Mouse (Mus musculus) cortical plate, adult 2 months (tissue): Measurements from ENCODE around the gene Zbtb16. TPM values are rescaled to one million over a fixed set of nuclear protein-coding genes. Genes with fewer than 3 reads are reported as not detected.
A peak's percentile ranks its signal among the peaks of the same experiment; 100 is the strongest.

Experiments
- H3K27ac ChIP-seq: fragments of 200-500 bp; 2 replicates; pipeline ENCODE4 v1.5.1; 2012; ENCODE audit warnings: low read length, control low read depth, inconsistent platforms; ENCODE audit not compliant: insufficient read depth
- H3K4me1 ChIP-seq: fragments of 200-500 bp; 2 replicates; pipeline ENCODE4 v1.6.1; 2011; ENCODE audit warnings: low read length; ENCODE audit not compliant: control insufficient read depth, insufficient read depth
- H3K4me3 ChIP-seq: fragments of 200-500 bp; 2 replicates; pipeline ENCODE4 v1.5.1; 2011; ENCODE audit warnings: mild to moderate bottlenecking, low read length, control low read depth; ENCODE audit not compliant: insufficient read depth
- CTCF ChIP-seq: fragments of 200-500 bp; IDR thresholded peaks from 2 replicates; pipeline ENCODE4 v1.5.1; 2011; ENCODE audit warnings: mild to moderate bottlenecking, control low read depth, low read length; ENCODE audit not compliant: insufficient read depth; ENCODE audit errors: extremely low read depth
- POLR2A ChIP-seq: fragments of 200-500 bp; IDR thresholded peaks from 2 replicates; pipeline ENCODE4 v1.6.1; 2011; ENCODE audit warnings: mild to moderate bottlenecking, low read length, control low read depth; ENCODE audit not compliant: insufficient read depth; ENCODE audit errors: extremely low read depth
- polyA plus RNA-seq: library from polyadenylated mRNA; depleted of rRNA; stranded (reverse); fragments of >200 nt; gene quantifications from 2 replicates; pipeline ENCODE4 v1.2.3, GENCODE M21; 2012

The Zbtb16 gene
- polyA plus RNA-seq, 1 experiment = 22.0 TPM

DNA sequence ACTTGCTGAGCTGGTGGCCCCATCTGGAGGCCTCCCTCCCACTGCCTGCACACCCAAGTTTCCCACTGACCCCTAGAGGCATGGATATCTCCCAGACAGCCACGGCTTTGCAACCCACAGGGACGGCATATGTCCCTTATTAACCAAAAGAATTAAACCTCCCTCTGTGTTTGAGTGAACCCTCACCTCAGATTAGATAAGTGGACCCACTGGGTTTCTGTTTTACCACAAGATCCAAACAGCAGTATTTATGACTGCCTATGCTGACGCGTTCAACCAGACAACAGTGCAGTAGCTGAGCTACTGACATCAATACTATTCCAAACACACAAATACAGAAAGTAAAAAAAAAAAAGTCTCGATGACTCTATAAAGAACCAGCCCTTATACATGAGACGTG is 29.4 kb downstream of the Zbtb16 start:
- H3K27ac ChIP-seq = no peak overlapping the region
- H3K4me3 ChIP-seq = no peak overlapping the region
- peaks cover under 1% of the 10 kb centered on the region; the same call in 1 of the 2 replicates for H3K4me1 ChIP-seq
- no peak for TF ChIP-seq POLR2A
- TF ChIP-seq CTCF = no peak

GRCm38 (mm10) chr9:48805850-48806249 is 30.2 kb downstream of the Zbtb16 start:
- TF ChIP-seq CTCF (no peak), POLR2A (no peak)
- 0 out of 2 replicates have a peak, but pooled peaks cover under 1% of the 10 kb centered on the region for H3K4me1 ChIP-seq
- peak overlapping the region; percentile 49 for H3K27ac ChIP-seq
- no peak overlapping the region for H3K4me3 ChIP-seq

DNA sequence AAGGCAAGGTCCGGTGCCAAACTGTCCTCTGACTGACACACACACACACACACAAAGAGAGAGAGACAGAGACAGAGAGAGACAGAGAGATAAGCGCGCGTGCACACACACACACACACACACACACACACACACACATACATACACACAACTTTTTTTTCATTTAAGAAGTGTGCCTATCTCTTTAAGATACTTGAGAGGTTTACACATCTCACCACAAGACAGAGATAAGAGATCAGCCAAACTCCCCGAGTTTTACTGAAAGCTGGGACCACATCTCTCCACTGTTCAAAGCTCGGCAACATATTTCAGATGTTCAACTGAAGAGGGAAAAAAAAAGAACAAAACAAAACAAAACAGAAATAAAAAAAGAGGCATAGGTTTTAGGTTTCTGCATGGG is 31.5 kb downstream of the Zbtb16 start:
- Histone ChIP-seq H3K4me1 (peaks cover 1% of the 10 kb centered on the region; the same call in 1 of the 2 replicates), H3K27ac (peak overlapping the region; percentile 60; the same call in 1 of the 2 replicates), H3K4me3 (no peak overlapping the region)
- TF ChIP-seq CTCF = no peak

GRCm38 (mm10) chr9:48803460-48804240 is 32.4 kb downstream of the Zbtb16 start:
- no peak overlapping the region for H3K4me3 ChIP-seq
- H3K27ac ChIP-seq = peak overlapping the region; percentile 60
- TF ChIP-seq CTCF (no peak), POLR2A (peak; percentile 31; the same call in 1 of the 2 replicates)
- H3K4me1 ChIP-seq = peaks cover 3% of the 10 kb centered on the region; the same call in 1 of the 2 replicates

- Histone ChIP-seq H3K27ac (no peak overlapping the region), H3K4me1 (peaks cover 7% of the 10 kb centered on the region), H3K4me3 (no peak overlapping the region)
- TF ChIP-seq POLR2A (no peak), CTCF (no peak)
Measured at GRCm38 (mm10) chr9:48802374-48802773, 33.6 kb downstream of the Zbtb16 start.

GRCm38 (mm10) chr9:48801322-48801721 is 34.7 kb downstream of the Zbtb16 start:
- Histone ChIP-seq H3K27ac (no peak overlapping the region), H3K4me3 (no peak overlapping the region), H3K4me1 (peaks cover 7% of the 10 kb centered on the region)
- TF ChIP-seq CTCF (no peak), POLR2A (no peak)

DNA sequence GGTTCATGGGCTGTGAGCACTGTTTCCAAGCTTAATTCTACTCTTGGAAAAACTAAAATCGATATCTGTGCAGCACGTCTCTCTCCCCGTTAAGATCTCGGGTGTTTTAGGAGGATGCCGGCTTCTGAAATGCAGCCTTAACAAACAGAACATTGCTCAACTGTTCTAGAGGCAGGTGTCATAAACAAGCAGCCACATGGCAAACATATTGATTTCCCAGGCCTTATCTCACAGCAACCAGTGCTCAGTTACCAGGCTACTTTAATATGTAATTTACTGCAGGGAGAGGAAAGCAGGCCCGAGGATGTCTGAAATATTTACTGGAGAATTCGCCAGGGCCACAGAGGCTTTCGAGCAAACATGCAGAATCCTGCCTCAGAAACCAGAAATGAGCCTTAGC is 35.4 kb downstream of the Zbtb16 start:
- H3K4me3 ChIP-seq = no peak overlapping the region
- peak overlapping the region; percentile 75 for H3K27ac ChIP-seq
- no peak for TF ChIP-seq CTCF
- H3K4me1 ChIP-seq = peaks cover 9% of the 10 kb centered on the region

- no peak overlapping the region for H3K4me3 ChIP-seq
- no peak for TF ChIP-seq CTCF
- no peak for TF ChIP-seq POLR2A
- H3K4me1 ChIP-seq = peaks cover 10% of the 10 kb centered on the region
- peak overlapping the region; percentile 32; the same call in 1 of the 2 replicates for H3K27ac ChIP-seq
Measured at GRCm38 (mm10) chr9:48798044-48798443, 38.0 kb downstream of the Zbtb16 start.

DNA sequence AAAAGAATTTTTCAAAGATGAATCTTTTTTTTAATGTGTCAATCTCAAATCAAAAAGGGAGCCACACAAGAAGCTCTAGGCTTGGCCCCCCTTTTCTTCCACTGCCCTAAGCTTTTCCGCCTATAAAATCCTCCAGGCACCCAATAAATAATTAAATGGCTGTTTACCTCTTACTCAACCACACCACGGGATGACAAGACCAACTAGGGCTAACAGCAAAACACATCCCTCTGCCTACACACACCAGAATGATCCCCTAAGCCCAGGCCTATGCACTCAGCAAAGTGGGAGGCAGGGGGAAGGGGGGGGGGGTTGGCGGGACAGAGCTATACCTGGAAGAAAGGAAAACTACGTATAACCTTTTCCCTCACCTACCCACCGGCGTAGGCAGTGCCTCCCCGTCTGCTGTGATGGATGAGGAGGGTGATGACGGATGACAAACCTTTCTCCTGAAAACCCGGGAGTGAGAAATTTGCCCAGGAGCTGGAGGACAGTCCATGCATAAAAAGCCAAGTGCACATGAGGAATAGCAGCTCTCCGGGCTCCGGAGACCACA is 39.7 kb downstream of the Zbtb16 start:
- Histone ChIP-seq H3K27ac (no peak overlapping the region), H3K4me3 (no peak overlapping the region), H3K4me1 (peaks cover 10% of the 10 kb centered on the region)
- TF ChIP-seq CTCF (no peak), POLR2A (no peak)

DNA sequence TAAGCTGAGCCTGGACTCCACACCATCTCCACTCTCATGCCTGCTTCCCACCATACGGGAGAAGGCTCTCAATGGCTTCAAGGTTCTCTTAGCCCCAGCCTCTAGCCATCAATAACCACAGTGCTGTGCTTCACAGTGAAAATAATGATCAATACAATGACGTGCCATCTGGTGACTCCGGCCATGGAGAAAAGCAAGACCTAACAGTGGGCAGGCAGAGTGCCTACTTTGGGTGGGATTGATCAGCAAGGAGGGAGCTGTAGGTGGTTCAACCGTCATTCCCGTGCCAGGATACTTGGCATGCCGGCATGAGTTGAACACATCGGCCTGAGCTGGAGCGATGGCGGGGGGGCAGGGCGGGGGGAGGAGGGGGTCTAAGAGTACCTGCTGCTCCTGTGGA is 40.3 kb downstream of the Zbtb16 start:
- H3K4me3 ChIP-seq = no peak overlapping the region
- TF ChIP-seq POLR2A (no peak), CTCF (no peak)
- H3K4me1 ChIP-seq = peaks cover 9% of the 10 kb centered on the region
- no peak overlapping the region for H3K27ac ChIP-seq
